Mouse (Mus musculus) G1E (cell line): Measurements from ENCODE around the gene Il11ra1.

ENCODE experiments used
- CTCF ChIP-seq: IDR thresholded peaks from 2 replicates; pipeline ENCODE4 v1.5.1; 2012; ENCODE audit warnings: low read depth, low read length, inconsistent platforms, mixed read lengths
- GATA1 ChIP-seq: IDR thresholded peaks from 2 replicates; pipeline ENCODE4 v1.6.1; 2012; ENCODE audit warnings: borderline replicate concordance, low read length, inconsistent platforms, mixed read lengths
- TAL1 ChIP-seq: conservative IDR thresholded peaks from 2 replicates; pipeline ENCODE4 v1.6.1; 2012; ENCODE audit warnings: low read depth, low read length, inconsistent platforms, mixed read lengths

- TF ChIP-seq CTCF, result no peak
- TF ChIP-seq GATA1, result no peak
- no peak for TF ChIP-seq TAL1
Measured at GRCm38 (mm10) chr4:41722918-41723351, 23.1 kb downstream of the Il11ra1 start, which contains the start of gene Dctn3.
